Mouse (Mus musculus) forebrain, embryonic 16.5 days (tissue): ENCODE results near the gene Sap18. TPM values are rescaled to one million over a fixed set of nuclear protein-coding genes. Genes with fewer than 3 reads are reported as not detected.
"Not testable (repeated sequence)": the region's sequence is repeated elsewhere in the genome, so short reads cannot be mapped to it uniquely, and the experiment has no call there.

ENCODE experiments used
- ATAC-seq: fragments of 200-750 bp; cut with Nextera tagmentation; 2 replicates; pipeline ENCODE4 v1.8.0; 2017; ENCODE audit warnings: mild to moderate bottlenecking, moderate library complexity
- H3K27ac ChIP-seq: fragments of 300-500 bp; sonication (generic); 2 replicates; pipeline ENCODE4 v1.5.1; 2014; ENCODE audit warnings: low read length, control low read depth
- H3K27me3 ChIP-seq: fragments of 300-500 bp; sonication (generic); replicated peaks from 2 replicates; pipeline ENCODE4 v1.6.1; 2014; ENCODE audit warnings: low read length; ENCODE audit not compliant: control insufficient read depth, insufficient read depth
- H3K36me3 ChIP-seq: fragments of 300-500 bp; sonication (generic); 2 replicates; pipeline ENCODE4 v1.6.1; 2014; ENCODE audit not compliant: control insufficient read depth, insufficient read depth
- H3K4me1 ChIP-seq: fragments of 300-500 bp; sonication (generic); replicated peaks from 2 replicates; pipeline ENCODE4 v1.6.1; 2014; ENCODE audit warnings: low read length; ENCODE audit not compliant: control insufficient read depth, insufficient read depth
- H3K4me2 ChIP-seq: fragments of 300-500 bp; sonication (generic); 2 replicates; pipeline ENCODE4 v1.6.1; 2014; ENCODE audit warnings: mild to moderate bottlenecking, low read length, control low read depth
- H3K4me3 ChIP-seq: fragments of 300-500 bp; sonication (generic); replicated peaks from 2 replicates; pipeline ENCODE4 v1.5.1; 2014; ENCODE audit warnings: mild to moderate bottlenecking, low read length, control low read depth
- H3K9ac ChIP-seq: fragments of 300-500 bp; sonication (generic); replicated peaks from 2 replicates; pipeline ENCODE4 v1.6.1; 2014; ENCODE audit warnings: low read depth, low read length, control low read depth
- H3K9me3 ChIP-seq: fragments of 300-500 bp; sonication (generic); 2 replicates; pipeline ENCODE4 v1.6.1; 2016; ENCODE audit warnings: low read length; ENCODE audit not compliant: control insufficient read depth
- WGBS: fragments of 180-500 bp; shearing (Covaris S2); extraction: QIAGEN DNeasy Blood & Tissue Kit; methylation state at CpG from one replicate; pipeline ENCODE4 v1.1.7; 2014; 5-methylcytosine and 5-hydroxymethylcytosine counted together
- polyA plus RNA-seq: library from polyadenylated mRNA; unstranded; fragments of >200 nt; fragmentation: Nextera tagmentation; extraction: Ambion mirVana; gene quantifications from 2 replicates; pipeline ENCODE4 v1.2.1, GENCODE M21; 2015

Sap18 gene
- polyA plus RNA-seq, 1 experiment from 2014 or later, result 23.7 TPM

DNA sequence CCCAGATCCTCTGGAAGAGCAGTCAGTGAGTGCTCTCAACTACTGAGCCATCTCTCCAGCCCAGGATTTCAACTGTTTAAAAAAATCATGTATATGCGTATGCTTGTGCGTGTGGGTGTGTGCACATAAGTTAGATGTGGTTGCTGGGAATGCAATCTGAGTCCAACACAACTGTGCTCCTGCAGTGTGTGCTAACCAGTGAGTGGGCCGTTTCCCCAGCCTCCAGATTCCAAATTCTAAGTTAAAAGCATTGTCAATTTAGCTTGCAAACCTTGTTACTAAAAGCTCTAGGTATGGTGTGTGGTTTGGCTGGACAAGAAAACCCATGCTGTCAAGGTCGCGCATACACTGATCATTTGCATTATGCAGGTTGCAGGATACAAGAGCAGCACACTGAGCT lies 13.9 kb downstream of the Sap18 start:
- H3K9me3 ChIP-seq, result no peaks in the 10 kb centered on the region
- H3K9ac ChIP-seq, result no peak overlapping the region
- peaks cover 9% of the 10 kb centered on the region; the same call in 1 of the 2 replicates for H3K36me3 ChIP-seq
- H3K27ac ChIP-seq, result no peak overlapping the region
- ATAC-seq, result no peak
- H3K4me1 ChIP-seq, result no peaks in the 10 kb centered on the region
- H3K4me2 ChIP-seq, result no peak overlapping the region
- H3K27me3 ChIP-seq, result no peaks in the 10 kb centered on the region
- WGBS, result 94% methylated on average over 5 of the region's 5 CpGs
- H3K4me3 ChIP-seq, result no peak overlapping the region

DNA sequence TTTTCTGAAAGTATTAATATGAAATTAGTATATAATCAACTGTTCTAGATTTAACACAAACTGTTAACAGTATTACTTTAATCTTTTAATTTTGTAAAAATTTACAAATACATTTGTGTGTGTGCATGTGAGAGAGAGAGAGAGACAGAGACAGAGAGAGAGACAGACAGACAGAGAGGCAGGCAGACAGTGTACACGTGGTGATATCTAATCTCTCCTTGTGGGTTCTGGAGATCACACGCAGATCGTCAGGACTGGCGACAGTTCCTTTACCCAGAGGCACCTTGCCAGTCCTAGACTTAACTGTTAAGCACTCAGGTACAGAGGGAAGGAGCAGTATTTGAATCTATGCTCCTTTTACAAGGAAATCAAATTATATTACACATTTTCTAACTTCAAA lies 22.9 kb downstream of the Sap18 start:
- peaks cover 7% of the 10 kb centered on the region for H3K4me1 ChIP-seq
- no peaks in the 10 kb centered on the region for H3K9me3 ChIP-seq
- H3K27me3 ChIP-seq, result no peaks in the 10 kb centered on the region
- no peak overlapping the region for H3K4me2 ChIP-seq
- H3K9ac ChIP-seq, result no peak overlapping the region
- H3K27ac ChIP-seq, result no peak overlapping the region
- no peak overlapping the region for H3K4me3 ChIP-seq
- no peak for ATAC-seq
- WGBS, result 83% methylated on average over 4 of the region's 4 CpGs
- H3K36me3 ChIP-seq, result peaks cover 4% of the 10 kb centered on the region; the same call in 1 of the 2 replicates

- Histone ChIP-seq H3K27ac (peak within 1 kb of the TSS; percentile 90), H3K9me3 (no peaks in the 10 kb centered on the region), H3K4me3 (peak within 1 kb of the TSS; percentile 85), H3K9ac (peak within 1 kb of the TSS; percentile 83), H3K4me2 (peak within 1 kb of the TSS; percentile 61), H3K36me3 (peaks cover 4% of the 10 kb centered on the region; the same call in 1 of the 2 replicates), H3K27me3 (no peaks in the 10 kb centered on the region), H3K4me1 (peaks cover 17% of the 10 kb centered on the region)
- peak; percentile 97 for ATAC-seq
- WGBS, result under 1% methylated on average over 96 of the region's 96 CpGs
Observed at GRCm38 (mm10) chr14:57825788-57826751, 28.1 kb downstream of the Sap18 start, which contains the start of the genes Ska3 and Mrpl57. Ska3 (minus strand) TSS chr14:57826185. Mrpl57 (plus strand) TSS chr14:57826234.

GRCm38 (mm10) chr14:57827284-57827683 lies 29.3 kb downstream of the Sap18 start:
- Histone ChIP-seq H3K27me3 (no peaks in the 10 kb centered on the region), H3K4me2 (peak overlapping the region; percentile 61), H3K4me3 (peak overlapping the region; percentile 85), H3K9me3 (no peaks in the 10 kb centered on the region), H3K4me1 (peaks cover 17% of the 10 kb centered on the region), H3K36me3 (no peaks in the 10 kb centered on the region), H3K9ac (peak overlapping the region; percentile 83; the same call in 1 of the 2 replicates), H3K27ac (no peak overlapping the region)
- ATAC-seq, result no peak
- 68% methylated on average over 1 of the region's 1 CpGs for WGBS

- 90% methylated on average over 2 of the region's 2 CpGs for whole genome bisulfite sequencing
- H3K27me3 ChIP-seq, result no peaks in the 10 kb centered on the region
- H3K4me1 ChIP-seq, result no peaks in the 10 kb centered on the region
- peaks cover 14% of the 10 kb centered on the region for H3K36me3 ChIP-seq
- no peak for ATAC-seq
- H3K9me3 ChIP-seq, result no peaks in the 10 kb centered on the region
- H3K4me3 ChIP-seq, result no peak overlapping the region
- no peak overlapping the region for H3K9ac ChIP-seq
- no peak overlapping the region for H3K4me2 ChIP-seq
- H3K27ac ChIP-seq, result no peak overlapping the region
Observed at GRCm38 (mm10) chr14:57833526-57833925, 35.5 kb downstream of the Sap18 start.

GRCm38 (mm10) chr14:57835157-57835556 lies 37.2 kb downstream of the Sap18 start:
- 93% methylated on average over 10 of the region's 10 CpGs for WGBS
- H3K4me2 ChIP-seq, result no peak overlapping the region
- ATAC-seq, result no peak
- H3K36me3 ChIP-seq, result peaks cover 18% of the 10 kb centered on the region
- no peak overlapping the region for H3K27ac ChIP-seq
- no peaks in the 10 kb centered on the region for H3K27me3 ChIP-seq
- no peak overlapping the region for H3K4me3 ChIP-seq
- no peak overlapping the region for H3K9ac ChIP-seq
- H3K9me3 ChIP-seq, result no peaks in the 10 kb centered on the region
- H3K4me1 ChIP-seq, result no peaks in the 10 kb centered on the region

- 92% methylated on average over 3 of the region's 3 CpGs for WGBS
Observed at GRCm38 (mm10) chr14:57844535-57844934, 46.6 kb downstream of the Sap18 start.

GRCm38 (mm10) chr14:57848061-57848460 lies 50.1 kb downstream of the Sap18 start:
- not testable (repeated sequence) for H3K4me3 ChIP-seq, H3K27me3 ChIP-seq, H3K27ac ChIP-seq, H3K9me3 ChIP-seq, H3K9ac ChIP-seq, H3K4me1 ChIP-seq, H3K36me3 ChIP-seq, H3K4me2 ChIP-seq, ATAC-seq
- 86% methylated on average over 5 of the region's 5 CpGs for WGBS

More at GRCm38 (mm10) chr14:57844535-57844934, 46.6 kb downstream of the Sap18 start:
- Histone ChIP-seq H3K9me3 (no peaks in the 10 kb centered on the region), H3K9ac (no peak overlapping the region), H3K27me3 (no peaks in the 10 kb centered on the region), H3K4me1 (no peaks in the 10 kb centered on the region), H3K4me3 (no peak overlapping the region), H3K4me2 (no peak overlapping the region), H3K27ac (no peak overlapping the region), H3K36me3 (peaks cover 9% of the 10 kb centered on the region)
- ATAC-seq, result no peak

- Histone ChIP-seq H3K27ac (no peak overlapping the region), H3K27me3 (no peaks in the 10 kb centered on the region), H3K9me3 (no peaks in the 10 kb centered on the region), H3K4me3 (no peak overlapping the region), H3K9ac (no peak overlapping the region), H3K4me2 (no peak overlapping the region), H3K36me3 (no peaks in the 10 kb centered on the region; the same call in none of the 2 replicates), H3K4me1 (no peaks in the 10 kb centered on the region)
- 100% methylated on average over 2 of the region's 2 CpGs for WGBS
- no peak for ATAC-seq
Observed at GRCm38 (mm10) chr14:57848646-57849045, 50.7 kb downstream of the Sap18 start.
